Mouse (Mus musculus): ENCODE data around the gene Itpr3.

Gene Itpr3

GRCm38 (mm10) chr17:27118676-27119539 lies 61.8 kb downstream of the Itpr3 start:
- in situ Hi-C loops (cut with MboI, MseI) = no loop called here

DNA sequence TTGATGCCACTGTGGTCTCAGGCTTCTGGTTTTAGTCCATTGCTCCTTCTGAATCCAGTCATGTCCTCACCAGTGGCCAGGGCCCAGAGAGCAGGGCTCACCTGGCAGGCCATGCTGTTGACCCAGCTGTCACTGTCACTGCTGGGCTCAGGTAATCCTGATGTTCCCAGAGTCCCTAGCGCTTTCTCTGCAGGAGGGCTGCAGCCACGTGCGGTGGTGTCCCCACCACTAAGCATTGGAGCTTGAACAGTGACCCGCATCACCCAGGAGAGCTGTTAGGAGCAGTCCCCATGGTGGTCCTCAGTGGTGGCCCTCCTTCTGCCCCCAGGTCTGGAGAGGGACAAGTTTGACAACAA lies 62.4 kb downstream of the Itpr3 start:
- in situ Hi-C loops (cut with MboI, MseI) = no loop called here

DNA sequence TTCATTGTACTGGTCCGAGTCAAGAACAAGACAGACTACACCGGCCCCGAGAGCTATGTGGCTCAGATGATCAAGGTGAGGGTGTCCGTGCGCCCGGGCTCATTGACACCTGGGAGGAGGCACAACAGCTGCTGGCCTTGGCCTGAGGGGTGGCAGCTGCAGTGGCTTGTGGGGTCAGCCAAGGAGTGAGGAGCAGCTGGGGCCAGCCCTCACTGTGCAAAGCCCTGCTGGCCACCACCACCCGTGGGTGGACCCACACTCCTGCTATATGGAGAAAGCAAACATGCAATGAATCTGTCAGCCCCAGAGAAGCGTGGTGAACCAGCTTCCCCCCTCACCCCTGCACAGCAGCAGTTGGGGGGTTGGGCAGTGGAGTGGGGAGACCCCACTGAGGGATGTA lies 62.9 kb downstream of the Itpr3 start:
- in situ Hi-C loops (cut with MboI, MseI) = no loop called here

DNA sequence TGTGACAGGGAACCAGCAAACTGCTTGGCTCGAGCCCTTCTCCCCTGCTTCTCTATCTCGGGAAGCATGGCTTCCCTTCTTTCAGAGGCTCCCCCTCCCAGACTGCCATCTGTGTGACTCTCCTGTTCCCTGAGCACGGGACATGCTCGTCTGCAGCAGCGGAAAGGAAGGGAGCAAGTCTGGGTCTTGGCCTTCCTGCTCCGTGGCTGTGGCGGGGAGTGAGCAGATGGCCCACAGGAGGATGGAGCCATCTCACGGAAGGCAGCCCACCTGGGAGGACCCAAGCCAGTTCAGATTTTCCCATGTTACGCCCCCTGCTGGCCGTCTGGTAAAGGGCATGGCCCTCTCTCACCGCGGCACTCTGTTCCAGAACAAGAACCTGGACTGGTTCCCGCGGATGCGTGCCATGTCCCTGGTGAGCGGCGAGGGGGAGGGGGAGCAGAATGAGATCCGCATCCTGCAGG lies 63.5 kb downstream of the Itpr3 start:
- in situ Hi-C loops (cut with MboI, MseI) = no loop called here

GRCm38 (mm10) chr17:27121266-27121665 lies 64.2 kb downstream of the Itpr3 start:
- in situ Hi-C loops (cut with MboI, MseI) = no loop called here

DNA sequence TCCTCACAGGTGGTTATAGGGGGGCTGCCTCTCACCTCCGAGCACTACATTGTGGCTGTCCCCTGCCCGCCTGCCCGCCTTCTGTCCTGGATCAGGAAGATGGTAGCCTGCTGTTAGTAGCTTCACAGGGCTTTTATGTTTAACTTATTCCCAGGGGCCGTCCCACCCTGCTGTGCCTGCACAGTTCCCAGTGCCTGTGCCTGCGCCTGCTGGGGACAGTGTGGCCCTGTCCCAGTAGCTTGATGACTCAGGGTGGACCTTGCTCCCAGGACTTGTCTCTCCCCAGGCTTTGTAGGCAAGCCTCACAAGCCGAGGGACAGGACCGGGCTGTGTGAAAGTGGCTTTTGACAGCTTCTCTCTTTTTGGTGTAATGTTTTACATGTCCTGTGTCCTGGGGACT lies 64.7 kb downstream of the Itpr3 start:
- in situ Hi-C loops (cut with MboI, MseI) = no loop called here

GRCm38 (mm10) chr17:27122701-27123100 lies 65.6 kb downstream of the Itpr3 start:
- in situ Hi-C loops (cut with MboI, MseI) = no loop called here

GRCm38 (mm10) chr17:27123103-27123502 lies 66.0 kb downstream of the Itpr3 start:
- in situ Hi-C loops (cut with MboI, MseI) = no loop called here

DNA sequence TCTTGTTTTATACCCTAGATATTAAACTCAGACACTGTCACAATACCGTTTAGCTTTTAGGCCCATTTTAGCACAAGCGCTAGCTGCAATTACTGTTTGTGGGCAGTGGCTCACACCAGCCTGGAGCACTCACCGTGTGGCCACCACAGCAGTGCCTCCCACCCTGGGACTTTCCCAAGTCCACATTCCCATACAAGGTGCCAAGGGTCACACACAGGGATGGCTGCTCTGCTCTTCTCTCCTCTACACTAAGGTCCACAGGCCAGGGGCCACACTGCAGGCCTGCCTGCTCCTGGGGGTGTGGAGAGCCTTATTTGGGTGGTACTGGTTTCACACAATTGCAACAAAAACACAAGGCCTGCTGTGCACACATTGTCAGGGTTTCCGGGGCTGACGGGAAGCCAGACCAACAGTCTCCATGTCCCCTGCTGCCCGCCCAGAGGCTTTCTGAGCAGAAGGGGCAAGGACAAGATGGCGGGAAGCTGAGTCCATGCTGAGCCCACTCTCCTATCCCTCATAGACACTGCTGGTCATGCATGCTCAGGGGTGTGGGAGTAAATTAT lies 66.8 kb downstream of the Itpr3 start:
- in situ Hi-C loops (cut with MboI, MseI) = no loop called here

GRCm38 (mm10) chr17:27125185-27125584 lies 68.1 kb downstream of the Itpr3 start:
- in situ Hi-C loops (cut with MboI, MseI) = no loop called here

- in situ Hi-C loops (cut with MboI, MseI) = no loop called here
Measured at GRCm38 (mm10) chr17:27125669-27126202, 68.6 kb downstream of the Itpr3 start.

- in situ Hi-C loops (cut with MboI, MseI) = no loop called here
Measured at GRCm38 (mm10) chr17:27126974-27127373, 69.9 kb downstream of the Itpr3 start.

- in situ Hi-C loops (cut with MboI, MseI) = no loop called here
Measured at GRCm38 (mm10) chr17:27128189-27128588, 71.1 kb downstream of the Itpr3 start.

DNA sequence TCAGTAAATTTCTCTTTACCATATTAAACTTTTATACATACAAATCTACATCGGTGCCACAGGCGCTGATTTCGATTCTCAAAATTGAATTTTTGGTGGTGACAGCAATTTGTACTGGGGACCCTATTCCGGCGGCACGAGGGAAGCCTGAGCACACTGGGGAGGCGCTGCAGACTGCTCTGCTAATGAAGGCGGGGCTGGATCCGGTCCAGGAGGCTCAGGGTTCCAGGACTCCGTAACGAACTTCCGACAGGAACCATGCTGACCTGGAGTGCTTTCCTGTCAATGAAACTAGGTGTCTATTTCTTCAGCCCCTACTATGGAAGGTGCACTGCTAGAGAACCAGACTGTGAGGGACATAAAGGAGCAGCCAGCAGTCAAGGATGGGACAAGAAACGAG lies 72.2 kb downstream of the Itpr3 start:
- in situ Hi-C loops (cut with MboI, MseI) = no loop called here

- in situ Hi-C loops (cut with MboI, MseI) = no loop called here
Measured at GRCm38 (mm10) chr17:27129819-27130218, 72.7 kb downstream of the Itpr3 start.

DNA sequence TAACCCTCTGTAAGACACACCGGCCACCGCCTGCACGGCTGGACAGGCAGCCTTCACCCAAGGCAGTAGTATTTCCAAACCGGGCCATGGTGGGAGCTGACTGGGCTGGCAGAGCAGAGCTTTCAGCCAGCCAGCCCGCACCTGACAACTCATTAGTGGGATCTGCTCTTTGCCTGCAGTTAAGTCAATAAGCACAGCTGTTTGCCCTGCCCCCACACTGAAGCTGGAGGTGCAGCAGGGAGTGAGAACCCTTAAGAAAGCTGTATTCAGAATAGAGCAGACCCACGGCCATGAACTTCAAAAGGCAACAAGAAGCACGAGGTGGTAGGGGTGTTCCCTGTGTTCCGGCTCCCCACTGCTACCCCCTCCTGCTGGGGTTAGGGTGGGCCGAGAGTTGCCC lies 73.1 kb downstream of the Itpr3 start:
- in situ Hi-C loops (cut with MboI, MseI) = no loop called here

- in situ Hi-C loops (cut with MboI, MseI) = no loop called here
Measured at GRCm38 (mm10) chr17:27131240-27131665, 74.1 kb downstream of the Itpr3 start.

GRCm38 (mm10) chr17:27132238-27132637 lies 75.1 kb downstream of the Itpr3 start:
- in situ Hi-C loops (cut with MboI, MseI) = no loop called here

DNA sequence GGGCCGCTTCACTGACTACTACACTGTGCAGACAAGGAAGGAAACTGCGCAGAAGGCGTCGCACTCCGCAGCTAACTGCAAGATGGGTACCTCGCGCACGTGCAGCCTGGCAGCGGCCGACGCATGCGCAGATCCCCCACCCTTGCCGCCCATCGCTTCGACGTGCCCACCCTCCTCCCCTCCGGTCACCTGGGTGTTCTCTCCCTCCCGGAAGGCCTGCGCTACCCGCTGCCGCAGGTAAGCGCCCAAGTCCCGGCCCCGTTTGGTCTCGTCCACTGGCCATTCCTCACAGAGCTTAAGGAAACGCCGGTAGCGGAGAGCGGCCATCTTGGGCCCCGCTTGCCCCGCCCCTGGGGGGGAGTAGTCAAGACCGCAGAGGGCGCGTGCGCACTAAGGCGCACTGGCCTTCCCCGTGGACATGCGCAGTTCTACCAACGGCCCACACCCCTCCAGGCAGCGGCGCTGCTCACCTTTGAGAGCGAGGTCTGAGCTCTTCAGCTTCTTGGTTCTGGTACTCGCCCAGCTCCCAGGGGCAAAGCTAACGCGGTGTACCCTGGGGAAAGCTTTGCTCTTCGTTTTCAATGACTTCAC lies 76.5 kb downstream of the Itpr3 start, which contains the start of gene Uqcc2:
Gene Uqcc2 (minus strand): TSS at position 366 of the 591 bp plus-strand sequence.
- in situ Hi-C loops (cut with MboI, MseI) = no loop called here

DNA sequence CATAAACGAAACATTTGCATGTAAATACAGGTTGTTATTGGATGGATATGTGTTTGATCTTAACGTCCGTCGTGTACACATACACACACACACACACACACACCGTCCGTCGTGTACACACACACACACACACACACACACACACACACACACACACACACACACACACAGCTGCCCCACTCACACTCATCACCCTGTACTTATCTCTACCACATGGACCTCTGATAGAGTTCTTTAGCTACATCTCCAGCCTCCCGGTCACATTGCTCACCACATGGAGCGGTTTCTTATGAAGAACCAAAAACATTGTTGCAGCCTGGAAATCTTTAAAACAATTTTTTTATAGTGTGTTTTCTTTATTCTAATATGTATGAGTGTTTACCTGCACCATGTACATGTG lies 77.1 kb downstream of the Itpr3 start:
- in situ Hi-C loops (cut with MboI, MseI) = no loop called here

GRCm38 (mm10) chr17:27134715-27135114 lies 77.6 kb downstream of the Itpr3 start:
- in situ Hi-C loops (cut with MboI, MseI) = no loop called here

DNA sequence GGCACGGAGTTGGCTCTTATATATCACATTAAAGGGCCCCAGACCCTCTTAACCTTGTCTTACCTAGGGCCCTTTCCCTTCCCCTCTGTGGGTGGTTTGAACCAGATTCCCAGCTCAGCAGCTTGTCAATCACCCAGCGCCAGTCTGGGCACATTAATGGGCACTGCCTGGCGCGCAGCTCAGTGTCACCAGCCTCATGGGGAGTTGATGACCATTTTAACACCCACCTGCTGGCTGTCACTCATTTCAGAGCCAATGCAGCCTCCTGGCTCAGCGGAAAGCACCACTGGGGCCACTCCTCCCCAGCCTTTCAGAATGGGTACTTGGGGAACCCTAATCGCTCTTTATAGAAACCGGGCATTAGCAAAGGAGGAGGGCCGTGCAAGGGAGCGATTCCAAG lies 81.3 kb downstream of the Itpr3 start:
- in situ Hi-C loops (cut with MboI, MseI) = no loop called here

GRCm38 (mm10) chr17:27139304-27139703 lies 82.2 kb downstream of the Itpr3 start:
- in situ Hi-C loops (cut with MboI, MseI) = no loop called here

Measured in T-helper 2 cell (primary cell).